Mouse (Mus musculus): ENCODE measurements around the gene Arhgap24. TPM values are rescaled to one million over a fixed set of nuclear protein-coding genes. Genes with fewer than 3 reads are reported as not detected.

Arhgap24 gene
- polyA plus RNA-seq, 1 experiment = 12.5 TPM

GRCm38 (mm10) chr5:102875628-102876027 lies 394.4 kb downstream of the Arhgap24 start:
- no peaks in the 10 kb centered on the region for H3K79me2 ChIP-seq (ENCODE audit: control insufficient read depth, insufficient read depth)
- H3ac ChIP-seq (ENCODE audit: control insufficient read depth, insufficient read length) = no peak overlapping the region
- no peak for TF ChIP-seq TCF3 (IDR thresholded peaks at IDR 0.05; ENCODE audit: insufficient read length, low read depth)
- TF ChIP-seq REST (IDR thresholded peaks at IDR 0.05; ENCODE audit: insufficient read depth, insufficient read length) = no peak
- TF ChIP-seq MYOG (IDR thresholded peaks at IDR 0.05; ENCODE audit: control insufficient read depth in 1 of 3, insufficient read depth in 1 of 3, insufficient read length in 2 of 3, low read depth in 2 of 3) = no peak
- H3K36me3 ChIP-seq (ENCODE audit: control insufficient read depth, insufficient read depth) = peaks cover 11% of the 10 kb centered on the region
- H3K27me3 ChIP-seq (ENCODE audit: control insufficient read depth, insufficient read depth, insufficient read length) = no peaks in the 10 kb centered on the region
- no peak overlapping the region for H3K4me3 ChIP-seq
- H3K4me2 ChIP-seq (ENCODE audit: low read depth) = no peak overlapping the region

- H3K4me2 ChIP-seq (ENCODE audit: low read depth) = no peak overlapping the region
- H3K4me3 ChIP-seq = no peak overlapping the region
- H3K36me3 ChIP-seq (ENCODE audit: control insufficient read depth, insufficient read depth) = no peaks in the 10 kb centered on the region
- no peaks in the 10 kb centered on the region for H3K79me2 ChIP-seq (ENCODE audit: control insufficient read depth, insufficient read depth)
- no peaks in the 10 kb centered on the region for H3K27me3 ChIP-seq (ENCODE audit: control insufficient read depth, insufficient read depth, insufficient read length)
- H3ac ChIP-seq (ENCODE audit: control insufficient read depth, insufficient read length) = no peak overlapping the region
- TF ChIP-seq SRF (IDR thresholded peaks at IDR 0.05; ENCODE audit: control insufficient read depth, insufficient read length, low read depth) (no peak), TCF3 (IDR thresholded peaks at IDR 0.05; ENCODE audit: insufficient read length, low read depth) (no peak), E2F4 (IDR thresholded peaks at IDR 0.05; ENCODE audit: insufficient read depth) (no peak), REST (IDR thresholded peaks at IDR 0.05; ENCODE audit: insufficient read depth, insufficient read length) (no peak), MYOG (IDR thresholded peaks at IDR 0.05; ENCODE audit: control insufficient read depth in 1 of 3, insufficient read depth in 1 of 3, insufficient read length in 2 of 3, low read depth in 2 of 3) (no peak), MYOD1 (IDR thresholded peaks at IDR 0.05; ENCODE audit: control insufficient read depth in 1 of 3, insufficient read length in 2 of 3, low read depth in 2 of 3) (no peak), POLR2A (IDR thresholded peaks at IDR 0.05; ENCODE audit: insufficient read length, low read depth) (no peak), POLR2AphosphoS2 (IDR thresholded peaks at IDR 0.05; ENCODE audit: insufficient read length, low read depth) (no peak)
Measured at GRCm38 (mm10) chr5:102888482-102889162, 407.4 kb downstream of the Arhgap24 start.

- H3K4me3 ChIP-seq = no peak overlapping the region
- no peaks in the 10 kb centered on the region for H3K36me3 ChIP-seq (ENCODE audit: control insufficient read depth, insufficient read depth)
- no peaks in the 10 kb centered on the region for H3K79me2 ChIP-seq (ENCODE audit: control insufficient read depth, insufficient read depth)
- no peak overlapping the region for H3K4me2 ChIP-seq (ENCODE audit: low read depth)
- TF ChIP-seq TCF12 (IDR thresholded peaks at IDR 0.05; ENCODE audit: insufficient read depth, poor library complexity, severe bottlenecking) (no peak), TCF3 (IDR thresholded peaks at IDR 0.05; ENCODE audit: insufficient read length, low read depth) (no peak), SRF (IDR thresholded peaks at IDR 0.05; ENCODE audit: control insufficient read depth, insufficient read length, low read depth) (no peak), POLR2A (IDR thresholded peaks at IDR 0.05; ENCODE audit: insufficient read length, low read depth) (no peak), E2F4 (IDR thresholded peaks at IDR 0.05; ENCODE audit: insufficient read depth) (no peak), MAX (IDR thresholded peaks at IDR 0.05; ENCODE audit: low read depth) (no peak), MYOG (IDR thresholded peaks at IDR 0.05; ENCODE audit: control insufficient read depth in 1 of 3, insufficient read depth in 1 of 3, insufficient read length in 2 of 3, low read depth in 2 of 3) (no peak)
- no peaks in the 10 kb centered on the region for H3K27me3 ChIP-seq (ENCODE audit: control insufficient read depth, insufficient read depth, insufficient read length)
- H3ac ChIP-seq (ENCODE audit: control insufficient read depth, insufficient read length) = no peak overlapping the region
Measured at GRCm38 (mm10) chr5:102889163-102889488, 407.9 kb downstream of the Arhgap24 start.

GRCm38 (mm10) chr5:102892226-102892625 lies 411.0 kb downstream of the Arhgap24 start:
- Histone ChIP-seq H3K4me3 (no peak overlapping the region), H3K4me2 (ENCODE audit: low read depth) (no peak overlapping the region), H3K79me2 (ENCODE audit: control insufficient read depth, insufficient read depth) (no peaks in the 10 kb centered on the region), H3ac (ENCODE audit: control insufficient read depth, insufficient read length) (no peak overlapping the region), H3K27me3 (ENCODE audit: control insufficient read depth, insufficient read depth, insufficient read length) (no peaks in the 10 kb centered on the region), H3K36me3 (ENCODE audit: control insufficient read depth, insufficient read depth) (no peaks in the 10 kb centered on the region)
- TF ChIP-seq CEBPB (IDR thresholded peaks at IDR 0.05; ENCODE audit: insufficient read depth, poor library complexity, severe bottlenecking) (no peak), POLR2A (IDR thresholded peaks at IDR 0.05; ENCODE audit: insufficient read length, low read depth) (no peak), E2F4 (IDR thresholded peaks at IDR 0.05; ENCODE audit: insufficient read depth) (no peak), MAX (IDR thresholded peaks at IDR 0.05; ENCODE audit: low read depth) (no peak), REST (IDR thresholded peaks at IDR 0.05; ENCODE audit: insufficient read depth, insufficient read length) (no peak), MYOG (IDR thresholded peaks at IDR 0.05; ENCODE audit: control insufficient read depth in 1 of 3, insufficient read depth in 1 of 3, insufficient read length in 2 of 3, low read depth in 2 of 3) (no peak), USF1 (IDR thresholded peaks at IDR 0.05; ENCODE audit: low read depth) (no peak)

- H3K36me3 ChIP-seq (ENCODE audit: control insufficient read depth, insufficient read depth) = no peaks in the 10 kb centered on the region
- no peak overlapping the region for H3K4me3 ChIP-seq
- H3K4me2 ChIP-seq (ENCODE audit: low read depth) = no peak overlapping the region
- no peaks in the 10 kb centered on the region for H3K27me3 ChIP-seq (ENCODE audit: control insufficient read depth, insufficient read depth, insufficient read length)
- no peaks in the 10 kb centered on the region for H3K79me2 ChIP-seq (ENCODE audit: control insufficient read depth, insufficient read depth)
- TF ChIP-seq SRF (IDR thresholded peaks at IDR 0.05; ENCODE audit: control insufficient read depth, insufficient read length, low read depth) (no peak), MAX (IDR thresholded peaks at IDR 0.05; ENCODE audit: low read depth) (no peak)
- no peak overlapping the region for H3ac ChIP-seq (ENCODE audit: control insufficient read depth, insufficient read length)
Measured at GRCm38 (mm10) chr5:102898301-102898700, 417.1 kb downstream of the Arhgap24 start.

All from myocyte (in vitro differentiated cells).